8 mouse cellular contexts compared by ENCODE assay signal in the genomic region with DNA sequence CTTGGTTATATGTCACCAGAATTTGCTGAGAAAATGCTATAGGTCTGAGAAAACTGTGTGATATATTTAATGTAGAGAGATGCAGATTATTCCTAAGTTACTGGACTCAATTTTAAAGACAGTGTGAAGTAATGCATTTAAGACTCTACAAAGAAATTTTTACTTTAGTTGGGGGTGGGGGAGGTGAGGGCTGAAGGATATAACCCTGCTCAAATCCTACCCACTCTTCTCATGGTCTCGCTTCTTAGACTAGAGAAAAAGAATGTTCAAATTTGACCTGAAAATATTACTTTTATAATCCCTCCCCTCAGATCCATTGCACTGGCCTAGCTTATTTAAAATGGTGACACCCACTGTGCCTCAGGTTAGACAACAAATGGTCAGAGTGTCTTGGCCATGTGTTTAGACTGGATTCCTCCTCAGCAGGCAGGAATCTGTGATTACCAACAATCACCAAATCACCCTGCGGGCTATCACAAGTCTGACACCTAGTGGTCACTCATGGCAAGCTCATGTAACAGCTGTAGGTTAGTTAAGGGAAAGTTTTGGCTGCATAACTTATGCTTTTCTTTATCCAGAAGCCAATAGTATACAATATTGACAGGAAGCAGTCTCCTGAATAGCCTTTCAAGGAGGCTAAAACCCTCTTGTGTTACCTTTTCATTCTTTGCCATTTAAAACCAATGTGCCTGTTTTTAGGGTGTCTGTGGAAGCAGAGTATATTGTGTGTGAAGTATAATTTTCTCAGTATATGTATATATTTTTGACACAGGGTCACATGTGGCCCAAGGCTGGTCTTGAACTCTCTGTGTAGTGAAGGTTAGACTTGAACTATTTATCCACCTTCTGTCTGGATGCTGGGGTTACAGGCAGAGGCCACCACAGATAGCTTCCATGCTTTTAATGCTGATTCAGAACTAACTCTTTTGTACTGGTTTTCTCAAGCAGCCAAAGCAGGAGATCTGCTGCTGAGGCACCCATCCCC.
DNase-seq lines count a peak whose midpoint lies in the region; ATAC-seq lines count a peak whose summit lies in the region.

No protein-coding gene starts in this region.

- no peak overlapping the region for H3K4me2 ChIP-seq in forebrain, embryonic 15.5 days (replicated peaks)

- peak; percentile 13 to 27 for DNase-seq in heart, adult 9 months (ENCODE audit: low spot score in 2 of 2)
- DNase-seq in heart, postnatal 25 days (ENCODE audit: low spot score) = no peak
- DNase-seq in cerebellum, adult 11 months = peak; percentile 12
- DNase-seq in hindlimb bud, embryonic 11.5 days (ENCODE audit: extremely low spot score, low read depth, low spot score) = peak; percentile 52
- DNase-seq in layer of hippocampus, postnatal 25 days (ENCODE audit: extremely low spot score in 1 of 2, low spot score in 1 of 2) = peak; percentile 27 to 67
- peak; percentile 32 to 43 for DNase-seq in right cerebral cortex, postnatal 36 days (ENCODE audit: low spot score in 2 of 2)

- ATAC-seq in forebrain, embryonic 15.5 days (replicated peaks) = peak; percentile 85
- ATAC-seq in megakaryocyte-erythroid progenitor cell, adult 5-6 weeks (replicated peaks; ENCODE audit: low FRiP score, low TSS enrichment, poor library complexity, severe bottlenecking) = peak; percentile 94

- WGBS in forebrain, embryonic 15.5 days = 45% methylated on average over 2 of the region's 2 CpGs

- H3K9me3 ChIP-seq in forebrain, embryonic 15.5 days = no peaks in the 10 kb centered on the region

- no peaks in the 10 kb centered on the region for H3K27me3 ChIP-seq in forebrain, embryonic 15.5 days

- H3K36me3 ChIP-seq in forebrain, embryonic 15.5 days = no peaks in the 10 kb centered on the region

- H3K27ac ChIP-seq in forebrain, embryonic 15.5 days (replicated peaks) = no peak overlapping the region

- H3K9ac ChIP-seq in forebrain, embryonic 15.5 days (replicated peaks) = no peak overlapping the region

- intact Hi-C loops in heart, postnatal 25 days (cut with DNase I) = loop anchor here (2.0 to 10.0 kb wide), 2 partner anchors 108 to 484 kb away; no protein-coding TSS in a partner anchor

- H3K4me1 ChIP-seq in forebrain, embryonic 15.5 days = no peaks in the 10 kb centered on the region

- H3K4me3 ChIP-seq in forebrain, embryonic 15.5 days = no peak overlapping the region
